Mouse (Mus musculus) olfactory bulb, adult 2 months (tissue): ENCODE measurements around the gene Gas7.

Experiments used
- CTCF ChIP-seq: fragments of 200-500 bp; IDR thresholded peaks from 2 replicates; pipeline ENCODE4 v1.5.1; 2012; ENCODE audit warnings: low read depth, mild to moderate bottlenecking, low read length, moderate library complexity; ENCODE audit not compliant: insufficient read depth
- POLR2A ChIP-seq: fragments of 200-500 bp; IDR thresholded peaks from 2 replicates; pipeline ENCODE4 v1.6.1; 2012; ENCODE audit warnings: mild to moderate bottlenecking, low read depth, low read length, moderate library complexity; ENCODE audit not compliant: insufficient read depth

- TF ChIP-seq CTCF = no peak
- TF ChIP-seq POLR2A = no peak
These were observed 147.6 kb downstream of the Gas7 start for GRCm38 (mm10) chr11:67602711-67603369.
